In the genomic region with DNA sequence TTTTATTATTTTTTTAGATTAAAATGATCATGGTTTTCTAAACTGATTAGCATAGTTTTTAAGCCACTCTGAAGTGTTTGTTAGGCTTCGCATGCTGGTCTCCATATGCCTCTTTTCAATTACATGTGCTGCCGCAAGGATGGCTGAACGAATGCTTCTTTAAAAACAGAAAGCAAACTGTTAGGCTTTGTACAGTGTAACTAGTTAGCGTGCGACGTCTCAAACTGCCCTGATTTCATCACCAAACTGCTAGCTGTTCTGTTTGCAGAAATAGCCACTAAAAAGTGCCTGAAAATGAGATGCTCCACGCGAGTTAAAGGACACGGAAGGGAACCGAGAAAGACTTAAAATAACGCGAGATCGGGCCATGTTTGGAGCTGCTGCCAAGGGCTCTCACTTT, we compare ENCODE assay signal across 17 mouse cellular contexts.
DNase-seq lines count a peak whose midpoint lies in the region; ATAC-seq and TF ChIP-seq lines count a peak whose summit lies in the region.
"Had no signal": no experiment of that assay in that cellular context is flagged by ENCODE, and none has a peak within 500 bp of the region (broad histone marks: within the 10 kb centered on the region; RNA-seq: fewer than 3 reads in every experiment).

No protein-coding gene starts in this region.

- DNase-seq in forebrain, embryonic 10.5 days (ENCODE audit: extremely low spot score, low spot score), result no peak
- peak; percentile 28 to 48 for DNase-seq in left cerebral cortex, postnatal 14 days (ENCODE audit: low spot score in 2 of 2)
- DNase-seq in left cerebral cortex, adult 11 months (ENCODE audit: low spot score), result no peak
- no peak for DNase-seq in spleen, postnatal 14 days (ENCODE audit: low spot score in 2 of 2)
- DNase-seq in kidney, postnatal 4 days, result no peak
- DNase-seq: adrenal gland, postnatal 10 days; kidney, adult 11 months; lung, adult 18-20 months had no signal

- H3ac ChIP-seq in myocyte (ENCODE audit: control insufficient read depth, insufficient read length), result no peak overlapping the region

- H3K9ac ChIP-seq in forebrain, embryonic 13.5 days, result no peak overlapping the region
- H3K9ac ChIP-seq: embryonic facial prominence, embryonic 13.5 days; stomach, embryonic 15.5 days had no signal

- H3K36me3 ChIP-seq in forebrain, embryonic 13.5 days (ENCODE audit: poor library complexity, severe bottlenecking), result no peaks in the 10 kb centered on the region
- H3K36me3 ChIP-seq in forebrain, embryonic 10.5 days (replicated peaks), result no peaks in the 10 kb centered on the region
- no peaks in the 10 kb centered on the region for H3K36me3 ChIP-seq in myocyte (ENCODE audit: control insufficient read depth, insufficient read depth)
- H3K36me3 ChIP-seq: embryonic facial prominence, embryonic 13.5 days; heart, embryonic 10.5 days; hindbrain, embryonic 10.5 days; limb, embryonic 10.5 days; stomach, embryonic 15.5 days had no signal

- peak; percentile 63; the same call in 1 of the 2 replicates for ATAC-seq in forebrain, embryonic 13.5 days
- ATAC-seq in erythroid progenitor cell, adult 5-6 weeks (replicated peaks; ENCODE audit: low FRiP score, poor library complexity, severe bottlenecking), result no peak
- ATAC-seq: Patski had no signal

- no peak overlapping the region for H3K4me3 ChIP-seq in forebrain, embryonic 13.5 days
- H3K4me3 ChIP-seq in forebrain, embryonic 10.5 days, result no peak overlapping the region
- H3K4me3 ChIP-seq in myocyte, result no peak overlapping the region
- H3K4me3 ChIP-seq: embryonic facial prominence, embryonic 13.5 days; heart, embryonic 10.5 days; hindbrain, embryonic 10.5 days; limb, embryonic 10.5 days; stomach, embryonic 15.5 days had no signal

- H3K4me1 ChIP-seq in forebrain, embryonic 13.5 days, result 0 out of 2 replicates have a peak, but pooled peaks cover 5% of the 10 kb centered on the region
- H3K4me1 ChIP-seq in forebrain, embryonic 10.5 days, result no peaks in the 10 kb centered on the region
- H3K4me1 ChIP-seq: embryonic facial prominence, embryonic 13.5 days; heart, embryonic 10.5 days; hindbrain, embryonic 10.5 days; limb, embryonic 10.5 days; stomach, embryonic 15.5 days had no signal

- H3K4me2 ChIP-seq in forebrain, embryonic 13.5 days, result no peak overlapping the region
- H3K4me2 ChIP-seq in myocyte (ENCODE audit: low read depth), result peak overlapping the region; percentile 47
- H3K4me2 ChIP-seq: embryonic facial prominence, embryonic 13.5 days; stomach, embryonic 15.5 days had no signal

- no peak overlapping the region; the same call in 1 of the 2 replicates for H3K27ac ChIP-seq in forebrain, embryonic 13.5 days
- no peak overlapping the region for H3K27ac ChIP-seq in forebrain, embryonic 10.5 days
- H3K27ac ChIP-seq: embryonic facial prominence, embryonic 13.5 days; heart, embryonic 10.5 days; hindbrain, embryonic 10.5 days; limb, embryonic 10.5 days; stomach, embryonic 15.5 days had no signal

- 72% methylated on average over 13 of the region's 13 CpGs for whole genome bisulfite sequencing in forebrain, embryonic 13.5 days
- WGBS in forebrain, embryonic 10.5 days, result 95% methylated on average over 13 of the region's 13 CpGs

- no peak for TF ChIP-seq POLR2A in myocyte (IDR thresholded peaks at IDR 0.05; ENCODE audit: insufficient read length, low read depth)

- H3K9me3 ChIP-seq in forebrain, embryonic 13.5 days (replicated peaks), result no peaks in the 10 kb centered on the region
- no peaks in the 10 kb centered on the region for H3K9me3 ChIP-seq in forebrain, embryonic 10.5 days
- H3K9me3 ChIP-seq: embryonic facial prominence, embryonic 13.5 days; heart, embryonic 10.5 days; hindbrain, embryonic 10.5 days; limb, embryonic 10.5 days; stomach, embryonic 15.5 days had no signal

- no peaks in the 10 kb centered on the region for H3K27me3 ChIP-seq in forebrain, embryonic 13.5 days
- no peaks in the 10 kb centered on the region for H3K27me3 ChIP-seq in forebrain, embryonic 10.5 days (ENCODE audit: poor library complexity, severe bottlenecking)
- H3K27me3 ChIP-seq in myocyte (ENCODE audit: control insufficient read depth, insufficient read depth, insufficient read length), result no peaks in the 10 kb centered on the region
- H3K27me3 ChIP-seq: embryonic facial prominence, embryonic 13.5 days; Patski; stomach, embryonic 15.5 days had no signal

- intact Hi-C loops in left cerebral cortex, postnatal 14 days (cut with DNase I), result loop anchor here (5.0 to 10.0 kb wide), 4 partner anchors 87 to 543 kb away; no protein-coding TSS in a partner anchor

- no peaks in the 10 kb centered on the region for H3K79me2 ChIP-seq in myocyte (ENCODE audit: control insufficient read depth, insufficient read depth)

TF ChIP-seq in myocyte, 11 proteins besides CTCF, POLR2A, EP300 and RAD21:
- no peak for TF ChIP-seq TCF3 (IDR thresholded peaks at IDR 0.05; ENCODE audit: insufficient read length, low read depth)
- no peak for TF ChIP-seq E2F4 (IDR thresholded peaks at IDR 0.05; ENCODE audit: insufficient read depth)
- TF ChIP-seq CEBPB (IDR thresholded peaks at IDR 0.05; ENCODE audit: insufficient read depth, poor library complexity, severe bottlenecking), result no peak
- TF ChIP-seq MYOG (IDR thresholded peaks at IDR 0.05; ENCODE audit: control insufficient read depth in 1 of 3, insufficient read depth in 1 of 3, insufficient read length in 2 of 3, low read depth in 2 of 3), result no peak
- no peak for TF ChIP-seq MYOD1 (IDR thresholded peaks at IDR 0.05; ENCODE audit: control insufficient read depth in 1 of 3, insufficient read length in 2 of 3, low read depth in 2 of 3)
- TF ChIP-seq SRF (IDR thresholded peaks at IDR 0.05; ENCODE audit: control insufficient read depth, insufficient read length, low read depth), result no peak
- no peak for TF ChIP-seq TCF12 (IDR thresholded peaks at IDR 0.05; ENCODE audit: insufficient read depth, poor library complexity, severe bottlenecking)
- no peak for TF ChIP-seq REST (IDR thresholded peaks at IDR 0.05; ENCODE audit: insufficient read depth, insufficient read length)
TF ChIP-seq in myocyte: peak in this region for 0.

Comparison
In these comparisons a context has a peak if more than half of its experiments do, and no peak if none do; other contexts are left out.
1. DNase-seq: peak in left cerebral cortex, postnatal 14 days (2 of 2); none in forebrain, embryonic 10.5 days (single experiment), left cerebral cortex, adult 11 months (single experiment), spleen, postnatal 14 days (0 of 2) and kidney, postnatal 4 days (0 of 2).